Mouse (Mus musculus) monocyte, adult 5-6 weeks (primary cell): ENCODE results near the gene BC025920. TPM values are rescaled to one million over a fixed set of nuclear protein-coding genes. Genes with fewer than 3 reads are reported as not detected.
A peak's percentile ranks its signal among the peaks of the same experiment; 100 is the strongest.

ENCODE experiments used
- ATAC-seq: fragments of 153-309, 156-312 bp; replicated peaks from 2 replicates; pipeline ENCODE4 v1.8.0; 2017; ENCODE audit warnings: mild to moderate bottlenecking; ENCODE audit not compliant: low TSS enrichment, insufficient number of reproducible peaks, severe bottlenecking, poor library complexity, low FRiP score
- total RNA-seq: library from RNA; stranded (forward); fragments of 200-1000, 200-491, 200-594 nt; gene quantifications from 3 replicates; pipeline ENCODE4 v1.2.3, GENCODE M21; 2017

BC025920 gene
- total RNA-seq = 0.75 to 2.4 TPM (median 1.8 TPM) in 3 replicates

DNA sequence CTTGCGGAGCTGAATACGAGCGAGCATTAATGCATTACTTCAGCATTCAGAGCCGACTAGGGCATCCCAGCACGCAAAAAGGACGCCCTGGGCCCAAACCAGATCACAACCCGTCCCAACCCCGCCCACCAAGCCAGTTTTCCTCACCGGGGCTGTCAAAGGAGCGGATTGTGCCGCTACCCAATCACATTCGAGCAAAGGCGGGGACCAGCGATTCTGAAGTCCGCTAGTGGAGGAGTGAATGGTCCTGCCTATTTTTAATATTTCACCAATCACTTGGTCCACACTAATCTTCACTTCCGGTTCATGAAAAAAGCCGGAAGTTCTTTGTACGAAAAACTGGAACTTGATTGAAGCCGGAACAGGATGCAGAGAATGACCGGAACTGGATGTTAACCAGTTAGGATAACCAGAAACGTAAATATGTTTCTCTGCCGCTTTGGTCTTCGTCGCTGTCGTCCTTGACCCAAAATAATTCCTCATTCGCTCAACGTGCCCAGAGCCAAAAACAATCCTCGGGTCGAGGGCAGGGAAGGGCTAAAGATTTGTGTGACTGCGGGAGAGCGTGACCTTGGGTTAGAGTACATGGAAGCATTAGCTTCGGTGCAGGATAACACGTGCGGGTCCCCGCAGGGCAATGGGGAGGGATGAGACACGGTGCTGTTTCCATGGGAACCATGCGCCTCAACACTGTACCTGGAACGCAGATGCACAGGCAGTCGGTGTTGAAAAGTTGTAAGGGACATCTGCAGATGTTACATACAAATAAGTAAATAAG, at the start of gene BC025920:
BC025920 (plus strand) TSS at position 297 of the 778 bp plus-strand sequence.
- ATAC-seq = peak; percentile 75

DNA sequence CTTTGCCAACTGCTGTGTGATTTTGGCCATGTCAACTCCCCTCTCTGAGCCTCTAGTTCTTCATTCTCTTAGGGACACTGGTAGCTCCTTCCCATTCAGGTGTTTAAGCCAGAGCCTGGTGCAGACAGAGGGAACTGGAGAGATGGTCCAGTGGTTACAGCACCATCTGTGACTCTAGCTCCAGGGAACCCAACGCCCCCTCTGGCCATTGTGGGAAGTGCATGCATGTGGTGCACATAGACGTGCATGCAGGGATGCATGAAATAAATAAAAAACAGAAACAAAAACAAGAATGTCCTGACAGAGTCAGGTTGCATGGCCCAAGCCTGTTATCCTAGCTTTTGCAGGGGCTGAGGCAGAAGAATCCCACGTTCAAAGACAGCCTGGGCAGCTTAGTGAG, 49.8 kb upstream of the BC025920 start:
- no peak for ATAC-seq

DNA sequence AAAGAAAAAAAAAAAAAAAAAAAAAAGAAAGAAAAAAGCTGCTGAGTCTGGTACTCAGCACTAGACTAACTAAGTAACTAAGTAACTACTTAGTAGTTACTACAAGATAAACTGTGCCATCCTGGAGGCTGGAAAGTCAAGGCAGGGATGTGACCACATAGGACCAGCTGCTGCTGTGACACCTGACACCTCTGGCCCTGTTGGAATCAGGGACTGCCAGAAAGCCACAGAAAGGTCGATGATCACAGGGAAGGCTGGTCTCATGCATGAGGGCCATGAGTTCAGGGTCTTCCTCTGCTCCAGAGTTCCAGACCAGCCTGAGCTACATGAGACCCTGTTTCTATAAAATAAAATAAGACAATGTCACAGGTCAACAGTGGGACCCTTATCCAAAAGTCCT, 48.6 kb upstream of the BC025920 start:
- no peak for ATAC-seq

DNA sequence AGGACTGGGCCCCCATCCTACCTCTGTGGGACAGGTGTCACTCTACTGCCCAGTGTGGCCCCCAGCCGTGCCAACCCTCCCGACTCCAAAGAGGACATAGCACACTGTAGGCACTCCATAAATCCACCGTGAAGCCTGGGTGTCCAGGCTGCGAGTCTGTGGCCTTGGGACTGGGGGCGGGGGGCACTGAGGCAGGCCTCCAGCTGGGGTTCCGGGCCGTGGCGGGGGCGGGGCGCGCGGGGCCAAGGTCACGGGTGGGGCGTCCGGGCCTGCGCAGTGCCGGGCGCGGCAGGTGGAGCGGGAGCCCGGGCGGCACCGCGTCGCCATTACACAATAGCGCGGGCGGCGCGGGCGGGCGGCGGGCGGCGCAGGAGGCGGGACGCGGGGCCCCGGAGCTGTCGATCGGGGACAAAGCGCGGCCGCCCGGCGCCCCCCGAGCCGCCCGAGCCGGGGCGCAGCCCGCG, 46.9 kb upstream of the BC025920 start, which contains the start of gene Aes:
Aes (plus strand) TSS at position 326 of the 464 bp plus-strand sequence.
- ATAC-seq = no peak

DNA sequence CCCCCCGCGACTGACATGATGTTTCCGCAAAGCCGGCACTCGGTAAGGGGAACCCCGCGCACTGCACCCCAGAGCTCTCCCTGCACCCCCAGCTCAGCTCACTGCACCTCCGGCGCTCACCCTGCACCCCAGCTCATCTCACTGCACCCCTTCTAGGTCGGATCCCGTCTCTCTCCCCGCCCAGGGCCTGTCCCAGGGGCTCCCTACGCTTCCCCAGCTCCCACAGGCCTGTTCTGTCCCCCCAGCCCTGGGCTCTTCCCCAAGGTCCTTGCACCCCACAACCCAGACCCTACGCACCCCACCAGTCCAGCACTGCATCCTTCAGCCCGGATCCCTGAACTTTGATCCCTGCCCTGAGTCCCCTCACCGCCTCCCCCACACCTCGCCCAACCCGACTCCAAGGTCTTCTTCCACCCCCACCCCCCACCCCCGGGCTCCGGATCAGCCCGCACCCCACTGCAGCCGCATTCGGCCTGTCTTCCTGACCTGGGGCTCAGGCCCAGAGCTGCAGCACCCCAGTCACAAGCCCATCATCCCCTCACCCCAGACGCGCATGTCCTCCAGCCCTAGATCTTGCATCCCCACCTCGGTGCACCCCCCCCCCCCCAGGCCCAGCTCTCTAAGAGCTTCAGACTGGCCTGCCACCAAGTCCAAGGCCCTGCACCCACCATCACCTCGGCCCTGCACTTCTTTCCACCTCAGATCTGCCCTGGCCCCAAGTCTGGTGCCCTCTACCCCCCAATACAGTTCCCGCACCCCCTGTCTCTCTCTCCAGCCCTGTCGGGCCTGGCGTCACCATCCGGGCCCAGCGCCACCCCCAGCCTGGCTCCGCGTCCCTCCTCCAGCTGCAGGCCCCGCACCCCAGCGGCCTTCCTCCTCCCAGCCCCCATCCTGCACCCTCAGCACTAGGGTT, 46.2 kb upstream of the BC025920 start:
- no peak; the same call in 1 of the 2 replicates for ATAC-seq

DNA sequence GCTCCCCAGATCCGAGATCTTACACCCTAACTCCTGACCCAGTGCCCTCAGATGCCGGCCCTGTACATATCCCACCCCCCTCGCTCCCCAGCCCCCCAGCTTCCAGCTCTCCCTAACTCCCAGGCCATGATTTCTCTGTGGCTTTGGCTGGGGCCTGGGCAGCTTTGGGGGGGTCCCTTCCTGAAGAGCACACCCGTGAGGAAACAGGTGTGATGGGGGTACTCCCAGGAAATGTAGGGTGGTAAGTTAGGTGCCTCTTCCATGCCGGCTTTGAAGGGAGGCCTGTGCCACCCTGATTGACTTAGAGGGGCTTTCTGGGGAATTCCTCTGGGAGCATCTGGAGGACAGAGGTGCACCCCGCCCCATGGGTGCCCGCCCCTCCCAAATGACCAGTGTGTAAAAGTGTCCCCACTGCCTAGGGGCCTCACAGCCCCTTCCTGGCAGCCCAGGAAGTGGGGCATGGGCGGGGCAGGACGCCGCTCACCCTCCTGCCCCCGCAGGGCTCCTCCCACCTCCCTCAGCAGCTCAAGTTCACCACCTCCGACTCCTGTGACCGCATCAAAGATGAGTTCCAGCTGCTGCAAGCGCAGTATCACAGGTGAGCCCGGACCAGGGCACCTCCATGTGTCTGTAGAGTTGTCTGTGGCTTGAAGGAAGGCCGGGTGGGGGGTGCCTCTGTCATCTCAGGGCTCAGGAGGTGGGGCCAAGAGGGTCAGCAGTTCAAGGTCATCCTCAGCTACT, 45.2 kb upstream of the BC025920 start:
- peak; percentile 24; the same call in 1 of the 2 replicates for ATAC-seq

DNA sequence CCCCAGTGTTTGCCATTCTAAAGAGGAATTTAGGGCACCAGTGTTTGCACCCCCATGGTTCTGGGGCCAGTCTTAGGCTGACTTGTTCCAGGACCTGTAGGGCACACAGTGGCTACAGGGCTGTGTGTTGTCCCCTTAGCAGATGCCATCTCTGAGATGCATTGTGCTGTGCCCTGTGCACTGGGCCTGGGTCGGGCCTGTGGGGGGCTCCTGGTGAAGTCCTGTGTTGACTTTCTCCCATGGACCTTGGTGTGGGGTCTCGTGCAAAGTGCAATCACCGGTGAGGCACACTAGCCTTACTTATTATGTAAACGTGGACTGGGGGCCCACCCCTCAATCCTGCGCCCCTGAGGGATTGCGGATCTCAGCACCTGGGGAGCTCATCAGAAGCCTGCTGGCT, 43.7 kb upstream of the BC025920 start:
- ATAC-seq = no peak

DNA sequence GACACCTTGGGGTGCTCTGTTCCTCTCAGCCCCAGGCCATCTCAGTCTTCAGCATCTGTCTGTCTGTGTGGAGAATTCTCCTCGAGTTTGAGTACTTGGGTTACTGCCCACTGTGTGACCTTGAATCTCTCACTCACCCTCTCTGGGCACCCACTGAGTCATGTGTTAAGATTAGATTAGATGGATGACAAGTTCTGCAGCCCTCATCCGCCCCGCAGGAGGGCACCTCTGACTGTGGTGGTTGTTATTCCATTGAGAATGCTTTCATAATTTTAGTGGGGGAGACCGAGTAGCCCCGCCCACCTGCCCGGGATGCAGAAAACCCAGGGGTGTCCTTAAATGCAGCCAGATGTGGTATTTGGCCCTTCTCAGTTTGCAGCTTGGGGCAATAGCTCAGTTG, 42.6 kb upstream of the BC025920 start:
- no peak for ATAC-seq

DNA sequence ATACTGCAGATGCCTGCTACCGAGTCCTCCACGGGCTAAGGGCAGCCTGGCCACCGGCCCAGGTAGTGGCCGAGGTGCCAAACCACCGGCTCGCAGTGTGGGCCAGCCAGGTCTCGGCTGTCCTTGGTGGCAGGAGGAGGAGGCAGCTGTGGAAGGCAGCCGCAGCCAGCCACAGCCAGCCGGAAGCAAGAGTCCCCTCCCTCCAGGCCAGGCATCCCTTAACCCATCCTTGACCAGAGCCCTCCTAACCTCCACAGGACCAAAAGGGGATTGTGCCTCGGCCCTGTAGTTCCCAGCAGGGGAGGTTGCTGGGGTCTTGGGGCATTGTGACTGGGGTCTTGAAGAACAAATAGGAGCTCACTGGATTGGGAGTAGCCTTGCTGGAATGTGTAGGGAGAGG, 41.9 kb upstream of the BC025920 start:
- ATAC-seq = no peak

DNA sequence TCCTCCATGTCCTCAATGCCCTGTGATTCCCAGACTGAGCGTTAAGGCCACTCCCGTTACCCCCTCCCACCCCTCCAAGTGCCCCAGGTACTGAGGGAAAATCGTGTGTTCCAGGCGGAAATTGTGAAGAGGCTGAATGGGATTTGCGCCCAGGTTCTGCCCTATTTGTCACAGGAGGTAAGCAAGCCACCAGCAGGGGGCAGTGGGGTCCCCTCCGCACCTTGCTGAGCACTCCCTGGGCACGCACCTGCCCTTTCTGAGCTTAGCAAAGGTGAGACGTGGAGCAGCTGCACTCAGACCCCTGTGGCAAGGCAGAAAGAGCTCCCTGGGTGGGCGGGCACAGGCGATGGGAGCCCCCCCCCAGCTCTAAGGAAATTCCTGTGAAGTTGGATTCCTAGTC, 41.3 kb upstream of the BC025920 start:
- ATAC-seq = no peak

DNA sequence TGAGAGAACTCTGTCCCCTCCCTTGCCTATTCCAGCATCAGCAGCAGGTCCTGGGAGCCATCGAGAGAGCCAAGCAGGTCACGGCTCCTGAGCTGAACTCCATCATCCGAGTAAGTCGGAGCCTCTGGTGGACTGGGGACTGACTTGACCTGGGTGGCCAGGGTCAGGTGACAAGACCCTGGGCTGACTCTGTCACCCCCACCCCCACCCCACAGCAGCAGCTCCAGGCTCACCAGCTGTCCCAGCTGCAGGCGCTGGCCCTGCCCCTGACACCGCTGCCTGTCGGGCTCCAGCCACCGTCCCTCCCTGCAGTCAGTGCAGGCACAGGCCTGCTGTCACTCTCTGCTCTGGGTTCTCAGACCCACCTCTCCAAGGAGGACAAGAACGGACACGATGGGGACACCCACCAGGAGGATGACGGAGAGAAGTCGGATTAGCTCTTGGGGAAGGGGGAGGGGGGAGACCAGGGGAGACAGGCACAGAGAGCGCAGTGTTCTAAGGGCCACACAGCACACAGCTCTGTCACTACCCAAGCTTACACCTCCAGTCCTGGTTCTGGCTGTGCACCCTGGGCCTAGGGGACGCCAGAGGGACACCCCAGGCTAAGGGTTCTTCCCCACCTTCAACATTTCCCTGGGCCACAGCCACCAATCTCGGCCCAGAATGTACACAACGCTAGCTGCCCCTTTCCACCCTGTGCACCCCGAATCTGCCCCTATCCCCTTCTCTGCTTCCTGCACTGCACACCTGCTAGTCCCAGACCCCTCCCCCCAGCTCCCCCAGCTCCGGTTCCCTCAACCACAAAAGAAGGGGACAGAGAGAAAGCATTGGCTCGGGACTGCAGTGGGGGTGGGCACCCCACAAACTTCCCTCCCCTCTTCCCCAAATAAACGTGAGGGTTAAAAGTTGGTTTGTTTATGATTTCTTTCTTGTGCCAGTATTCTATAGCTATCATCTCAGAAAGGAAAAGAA, 40.5 kb upstream of the BC025920 start:
- no peak for ATAC-seq

DNA sequence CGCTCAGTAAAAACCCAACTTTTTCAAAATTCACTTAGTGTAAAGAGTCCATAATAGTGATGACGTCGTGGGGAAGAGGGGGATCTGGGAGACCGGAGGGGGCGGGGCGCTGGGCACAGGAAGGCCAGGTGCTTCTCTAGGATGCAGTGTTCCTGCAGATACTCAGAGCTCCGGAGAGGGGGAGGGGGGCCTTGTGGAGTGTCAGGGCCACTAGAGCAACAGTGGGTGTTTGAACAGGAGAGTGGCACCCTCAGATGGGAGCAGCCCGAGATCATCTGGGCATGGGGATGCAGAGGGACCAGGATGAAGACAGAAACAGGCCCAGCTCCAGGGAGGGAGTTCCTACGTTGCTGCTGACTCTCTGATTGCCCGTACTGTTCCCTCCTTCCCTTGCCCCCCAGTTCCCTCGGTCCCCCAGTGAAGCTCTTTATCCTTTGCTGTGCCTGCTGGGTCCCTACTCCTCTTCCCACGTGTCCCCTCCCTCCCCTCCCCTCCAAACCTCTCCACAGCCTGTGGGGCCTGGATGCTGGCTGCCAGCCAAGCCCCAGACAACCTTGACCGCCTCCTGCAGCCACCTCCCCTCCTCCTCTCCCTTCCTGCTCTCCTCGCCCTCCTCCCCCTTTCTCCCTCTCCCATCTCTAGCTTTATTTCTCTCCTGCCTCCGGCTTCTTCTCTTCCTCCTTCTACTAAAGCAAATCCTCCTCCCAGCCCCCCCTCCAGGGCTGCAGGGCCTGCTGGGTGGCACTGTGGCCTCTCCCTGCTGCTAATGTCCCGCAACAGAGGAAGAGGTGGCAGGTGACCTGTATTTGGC, 37.5 kb upstream of the BC025920 start:
- ATAC-seq = no peak

DNA sequence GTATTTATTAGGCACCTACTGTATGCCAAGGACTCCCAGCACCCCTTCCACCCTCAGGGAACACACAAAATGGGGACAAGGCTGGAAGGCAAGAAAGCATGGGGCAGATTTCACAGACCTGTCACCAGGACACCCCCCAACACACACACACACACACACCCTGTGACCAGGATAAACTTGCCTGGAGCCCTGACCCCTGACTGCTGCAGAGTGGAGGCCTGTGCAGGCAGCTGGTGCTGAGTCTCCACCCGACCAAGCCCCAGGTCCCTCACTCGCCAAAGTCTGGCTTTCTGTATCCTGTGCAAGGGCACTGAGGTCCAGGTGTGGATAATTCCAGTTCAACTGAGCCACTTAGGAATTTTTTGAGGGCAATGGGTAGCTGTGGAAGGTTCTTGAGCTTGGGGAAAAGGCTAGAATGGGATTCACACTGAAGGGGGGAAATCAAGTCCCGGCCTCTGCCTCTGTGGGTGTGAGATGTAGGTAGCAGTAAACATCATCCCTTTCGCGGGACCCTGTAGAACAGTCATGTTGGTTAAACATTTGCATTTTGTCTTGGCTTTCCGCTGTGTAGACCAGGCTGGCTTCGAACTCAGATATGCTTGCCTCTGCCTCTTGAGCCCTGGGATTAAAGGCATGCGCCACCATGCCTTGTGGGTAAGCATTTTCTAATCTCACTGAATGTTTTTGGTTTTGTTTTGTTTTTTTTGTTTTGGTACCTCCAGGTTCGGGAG, 36.4 kb upstream of the BC025920 start:
- no peak for ATAC-seq

DNA sequence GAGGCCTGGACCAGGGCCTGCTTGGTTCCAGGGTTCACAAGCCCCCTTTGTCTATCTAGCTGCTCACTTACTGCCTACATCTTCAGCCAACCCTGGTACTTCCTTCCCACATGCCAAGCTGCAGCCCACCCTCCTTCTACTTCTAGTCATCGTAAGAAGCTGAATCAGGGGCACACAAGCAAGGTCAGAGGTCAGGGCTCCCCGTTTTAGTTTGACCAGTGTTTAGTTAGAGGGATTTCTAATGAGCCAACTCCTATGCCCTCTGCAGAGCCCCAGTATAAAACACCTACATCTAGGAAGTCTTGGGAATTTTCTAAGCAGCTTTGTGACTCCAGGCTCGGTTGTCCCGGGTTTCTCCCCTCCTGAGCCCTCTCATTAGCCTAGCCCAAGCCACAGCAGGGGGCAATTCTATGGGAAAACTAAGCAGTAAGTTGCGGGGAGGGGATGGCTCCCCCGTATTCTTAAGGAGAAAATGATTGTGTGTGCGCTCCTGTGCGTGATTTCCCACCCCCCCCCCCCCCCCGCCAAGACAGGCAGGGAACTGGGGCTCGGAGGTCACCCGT, 35.8 kb upstream of the BC025920 start:
- no peak for ATAC-seq

DNA sequence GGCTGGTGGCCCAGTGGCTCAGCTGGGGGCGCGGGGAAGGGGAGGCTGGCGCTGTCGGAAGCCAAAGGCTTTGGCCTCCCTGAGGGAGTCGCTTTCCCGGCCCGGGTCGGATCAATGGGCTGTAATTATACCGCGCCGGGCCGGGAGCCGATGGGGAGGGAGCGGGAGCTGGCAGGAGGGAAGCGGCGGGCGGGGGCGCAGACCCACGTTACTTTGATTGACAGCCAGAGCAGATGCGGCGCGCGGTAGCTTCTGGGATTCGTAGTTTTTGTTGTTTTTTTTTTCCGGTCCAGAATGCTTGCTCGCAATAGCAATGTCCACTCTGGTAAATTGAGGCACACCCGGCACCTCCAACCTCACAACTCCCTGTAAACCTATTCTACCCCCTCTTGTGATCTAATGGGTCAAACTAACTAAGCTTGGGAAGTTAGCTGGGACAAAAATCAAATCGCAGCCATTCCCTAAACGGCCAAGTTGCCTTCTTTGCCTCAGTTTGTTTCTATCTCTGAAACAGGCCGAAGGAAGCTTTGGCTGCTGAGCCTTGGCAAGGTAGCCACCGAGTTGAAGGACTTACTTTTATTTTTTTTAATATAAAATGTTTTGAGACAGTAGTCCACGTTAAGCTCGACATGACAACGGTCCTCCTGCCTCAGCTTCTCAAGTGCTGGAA, 35.1 kb upstream of the BC025920 start:
- ATAC-seq = peak; percentile 44

DNA sequence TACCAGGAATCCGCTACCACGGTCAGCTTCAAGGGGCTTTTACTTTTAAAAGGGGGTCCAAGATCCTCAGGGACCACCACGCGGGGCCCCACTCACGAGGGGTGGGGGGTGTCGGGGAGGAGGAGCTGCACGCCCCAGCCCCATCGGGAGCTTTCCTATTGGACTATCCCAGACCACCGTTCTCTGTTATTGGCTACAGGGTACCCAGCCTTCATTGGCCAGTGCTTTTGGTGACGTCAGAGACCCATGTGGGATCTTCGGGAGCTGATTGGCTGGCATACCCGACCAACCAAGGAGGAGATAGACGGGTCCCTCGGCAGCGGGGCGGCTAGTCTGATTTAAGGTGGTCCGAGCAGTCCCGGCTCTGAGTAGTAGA, 34.6 kb upstream of the BC025920 start:
- peak; percentile 88 for ATAC-seq
